Mouse (Mus musculus) gastrocnemius, postnatal 25 days (tissue): Measurements from ENCODE around the gene Olfr456. TPM values are rescaled to one million over a fixed set of nuclear protein-coding genes. Genes with fewer than 3 reads are reported as not detected.
"Not testable (repeated sequence)": the region's sequence is repeated elsewhere in the genome, so short reads cannot be mapped to it uniquely, and the experiment has no call there.

Source experiments
- DNase-seq: peaks from one replicate; pipeline ENCODE4 v3.0.0; 2022
- long read RNA-seq, 2 experiments: library from polyadenylated mRNA; stranded (forward); transcript quantifications; one replicate each; pipeline ENCODE4 v2.0.0; 2021
- total RNA-seq, 2 experiments: library from RNA; stranded (reverse); gene quantifications; 1 replicate in 1 of 2; 2 replicates in 1 of 2; pipeline ENCODE4 v1.2.3; 2021

Gene Olfr456
- not detected for total RNA-seq
- long read RNA-seq, experiment 1 = 0 reads
- long read RNA-seq, experiment 2 = 0 reads

DNA sequence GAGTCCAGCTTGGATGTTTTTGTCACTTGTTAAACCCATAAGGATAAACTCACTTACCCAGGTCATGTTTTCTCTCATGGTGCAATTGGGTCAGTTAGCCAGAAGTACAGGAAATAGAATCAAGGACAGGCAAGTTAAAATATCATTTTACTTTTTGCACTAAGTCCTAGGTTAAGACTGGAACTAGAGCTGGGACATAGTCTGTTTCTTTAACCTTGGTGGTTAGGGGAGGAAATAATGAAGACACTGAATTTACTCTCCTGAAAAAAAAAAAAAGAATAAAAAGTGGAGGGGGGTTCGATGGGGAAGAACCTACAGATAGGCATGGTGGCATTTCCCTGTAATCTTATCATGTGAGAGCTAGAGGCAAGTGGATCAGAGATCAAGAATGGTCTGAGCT lies at the start of gene Olfr456:
Gene Olfr456 (minus strand): TSS at position 101 of the 400 bp plus-strand sequence.
- DNase-seq = no peak

DNA sequence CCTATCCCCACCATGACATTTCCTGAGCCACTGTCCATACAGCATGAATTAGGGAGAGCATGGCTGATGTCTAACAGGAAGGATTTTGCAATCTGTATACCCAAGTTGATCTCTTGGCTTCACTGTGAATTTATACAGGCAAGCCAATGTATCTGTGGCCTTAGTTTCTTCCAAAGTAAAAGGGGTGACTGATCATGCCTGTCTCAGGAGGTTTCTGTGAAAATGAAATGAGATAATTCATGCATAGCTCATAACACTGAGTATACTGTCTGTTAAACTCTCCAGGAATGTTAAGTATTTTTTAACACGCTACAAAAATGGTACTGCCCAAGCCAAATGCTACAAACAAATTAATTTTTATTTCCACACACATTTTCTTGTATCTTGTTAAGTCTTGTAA lies 26.4 kb upstream of the Olfr456 start:
- DNase-seq = no peak

DNA sequence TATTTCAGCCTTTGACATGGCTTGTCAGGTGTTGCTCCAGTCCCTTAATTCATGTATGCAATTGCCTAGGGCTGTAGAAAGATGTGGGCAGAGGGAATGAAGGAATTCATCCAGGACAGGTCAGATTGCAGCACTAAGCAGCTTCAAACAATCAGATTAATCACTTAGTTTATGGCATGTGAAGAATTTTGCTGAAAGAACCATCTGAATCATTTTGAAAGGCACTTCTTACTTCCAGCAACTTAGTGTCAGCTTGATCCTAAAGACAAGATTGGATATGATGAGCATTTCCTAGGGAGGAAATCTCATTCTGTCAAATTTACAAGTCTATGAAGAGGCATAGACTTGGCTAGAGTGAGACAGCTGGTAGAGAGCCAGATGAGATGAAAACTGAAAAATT lies 22.3 kb upstream of the Olfr456 start:
- no peak for DNase-seq

DNA sequence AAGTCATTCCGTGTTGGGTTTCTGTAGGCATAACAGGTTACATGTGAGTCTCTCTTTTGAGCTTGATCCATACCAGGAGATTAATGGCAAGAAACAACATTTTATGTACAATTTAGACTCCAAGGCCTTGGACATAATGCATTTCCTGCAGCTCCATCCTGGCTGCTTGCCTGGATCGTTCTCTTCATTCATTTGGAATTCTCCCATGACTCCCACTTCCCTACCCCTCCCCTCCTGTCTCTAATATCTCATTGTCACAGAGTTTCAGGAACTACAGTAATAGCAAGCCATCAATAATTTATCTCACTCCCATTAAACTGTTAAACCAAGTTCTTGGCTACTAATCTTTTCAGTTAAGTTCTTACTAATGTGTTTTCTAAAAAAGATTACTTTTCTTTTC lies 16.5 kb upstream of the Olfr456 start:
- DNase-seq = no peak

DNA sequence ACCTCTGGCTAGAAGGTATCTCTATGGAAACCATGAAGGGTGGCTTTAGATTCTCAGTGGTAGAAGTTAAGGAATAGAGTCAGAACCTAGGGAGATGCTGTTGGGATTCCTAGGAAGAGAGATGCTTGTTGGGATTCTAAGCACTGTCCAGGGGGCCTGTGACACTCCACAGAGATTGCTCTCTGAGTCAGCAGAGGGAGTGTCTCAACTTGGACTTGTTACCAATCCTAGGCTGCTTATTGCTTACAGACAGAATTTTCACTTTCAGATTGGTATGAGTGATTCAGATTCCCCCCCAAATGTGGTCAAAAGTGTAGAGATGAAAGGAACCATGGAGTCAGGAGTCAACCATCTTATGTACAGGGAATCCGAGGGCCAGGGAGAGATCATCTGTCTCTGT lies 2.7 kb upstream of the Olfr456 start:
- no peak for DNase-seq

DNA sequence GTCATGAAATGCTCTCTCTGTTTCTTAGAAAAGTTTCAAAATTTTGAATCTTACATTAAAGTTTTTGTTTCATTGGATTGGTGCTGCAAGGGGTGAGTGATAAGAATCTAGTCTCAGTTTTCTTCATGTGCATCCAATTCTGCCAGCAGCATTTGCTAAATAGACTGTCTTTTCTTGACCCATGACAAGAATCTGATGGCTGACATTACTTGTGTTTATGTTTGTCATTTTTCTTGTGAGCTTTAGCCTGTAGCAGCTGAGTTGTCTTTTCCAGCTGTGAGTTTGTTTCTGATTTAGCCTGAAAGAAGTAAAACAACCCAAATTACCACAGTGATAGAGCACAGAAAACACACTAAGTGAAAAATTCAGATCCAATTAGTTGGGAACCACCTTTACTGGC lies 2.4 kb downstream of the Olfr456 start:
- no peak for DNase-seq

DNA sequence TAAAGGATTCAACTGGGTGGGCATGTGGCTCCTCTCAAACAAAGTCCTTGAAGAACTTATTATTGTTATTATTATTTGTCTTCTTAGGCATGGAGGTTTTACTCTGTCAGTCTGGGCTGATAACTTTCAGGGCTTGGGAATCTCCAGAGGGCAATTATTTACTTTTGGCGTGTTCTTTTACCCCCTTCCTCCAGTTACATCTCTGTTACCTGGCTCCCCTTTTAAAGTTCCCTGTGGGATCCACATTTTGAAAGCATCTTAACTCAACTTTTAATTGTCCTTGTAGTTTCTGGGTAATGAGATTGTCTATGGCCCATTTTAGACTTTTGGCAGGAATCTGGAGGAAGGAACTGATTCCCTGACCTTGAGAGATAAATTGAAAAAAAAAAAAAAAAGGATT lies 10.8 kb downstream of the Olfr456 start, which contains the start of gene Olfr457:
Gene Olfr457 (minus strand): TSS at position 101 of the 400 bp plus-strand sequence.
- DNase-seq = no peak

- DNase-seq = not testable (repeated sequence)
Observed at GRCm38 (mm10) chr6:42471298-42471697, 15.7 kb downstream of the Olfr456 start.

- no peak for DNase-seq
Observed at GRCm38 (mm10) chr6:42470542-42470941, 16.5 kb downstream of the Olfr456 start.

DNA sequence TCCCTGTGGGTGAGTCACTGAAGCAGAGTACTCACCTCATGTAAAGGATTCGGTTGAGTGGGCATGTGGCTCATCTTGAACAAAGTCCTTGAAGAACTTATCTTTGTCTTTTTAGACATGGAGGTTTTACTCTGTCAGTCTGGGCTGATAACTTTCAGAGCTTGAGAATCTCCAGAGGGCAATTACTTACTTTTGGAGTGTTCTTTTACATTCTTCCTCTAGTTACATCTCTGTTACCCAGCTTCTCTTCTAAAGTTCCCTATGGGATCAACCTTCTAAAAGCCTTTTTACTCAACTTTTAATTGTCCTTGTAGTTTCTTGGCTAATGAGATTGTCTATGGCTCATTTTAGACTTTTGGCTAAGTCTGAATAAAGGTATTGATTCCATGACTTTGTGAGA lies 21.9 kb downstream of the Olfr456 start, which contains the start of gene Olfr458:
Gene Olfr458 (minus strand): TSS at position 101 of the 400 bp plus-strand sequence.
- no peak for DNase-seq

DNA sequence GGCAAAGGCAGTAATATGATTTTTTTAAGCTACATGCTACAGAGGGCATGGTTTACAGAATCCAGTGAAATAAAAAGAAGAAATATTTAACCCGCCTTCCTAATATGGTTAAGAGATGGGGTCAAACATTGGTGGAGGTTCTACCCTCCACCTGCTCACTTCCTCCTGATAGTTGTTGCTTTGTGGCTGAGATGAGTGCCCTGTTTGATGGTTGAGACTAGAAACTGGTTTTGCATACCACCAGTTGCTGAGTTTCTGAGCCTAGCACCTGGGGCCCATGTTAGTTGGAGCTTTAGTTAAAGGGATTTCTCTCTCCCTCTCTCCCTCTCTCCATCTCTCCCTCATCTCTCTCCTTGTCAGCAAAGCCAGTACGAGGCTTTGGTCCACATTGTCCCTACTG lies 39.6 kb downstream of the Olfr456 start:
- DNase-seq = no peak

- no peak for DNase-seq
Observed at GRCm38 (mm10) chr6:42444491-42444890, 42.5 kb downstream of the Olfr456 start.

GRCm38 (mm10) chr6:42441395-42441794 lies 45.6 kb downstream of the Olfr456 start:
- DNase-seq = no peak

Other genes starting within 250 kb of the Olfr456 start
- 10 to 100 TPM; 29.6 to 39.7 TPM for gene Gstk1, start 241.3 kb downstream of the Olfr456 start, total RNA-seq
- gene Tmem139, start 225.2 kb downstream of the Olfr456 start, total RNA-seq = not detected
- gene Casp2, start 222.2 kb downstream of the Olfr456 start, total RNA-seq = 1 to 10 TPM; 5.0 to 5.1 TPM
- 100 to 1,000 TPM; 105 to 116 TPM for gene Clcn1, start 200.5 kb downstream of the Olfr456 start, total RNA-seq
- under 1 TPM; 0.41 to 0.54 TPM for gene Fam131b, start 162.6 kb downstream of the Olfr456 start, total RNA-seq
- 10 to 100 TPM; 28.8 to 32.3 TPM for gene Zyx, start 137.6 kb downstream of the Olfr456 start, total RNA-seq
- under 1 TPM; 0.15 to 0.32 TPM for gene Epha1, start 113.9 kb downstream of the Olfr456 start, total RNA-seq
- not detected for gene Tas2r143, start 87.0 kb downstream of the Olfr456 start, total RNA-seq
- gene Tas2r135, start 81.8 kb downstream of the Olfr456 start, total RNA-seq = not detected
- gene Tas2r126, start 52.7 kb downstream of the Olfr456 start, total RNA-seq = not detected
- not detected for gene Olfr458, start 22.0 kb downstream of the Olfr456 start, total RNA-seq
- gene Olfr457, start 10.9 kb downstream of the Olfr456 start, total RNA-seq = not detected
- not detected for gene Olfr455, start 60.4 kb upstream of the Olfr456 start, total RNA-seq
- not detected for gene Tcaf3, start 110.5 kb upstream of the Olfr456 start, total RNA-seq
- 1 to 10 TPM; 2.4 to 4.3 TPM for gene Tcaf2, start 158.0 kb upstream of the Olfr456 start, total RNA-seq
- gene Tcaf1, start 222.9 kb upstream of the Olfr456 start, total RNA-seq = 10 to 100 TPM in 1 of 2 experiments, 1 to 10 TPM in 1; 9.0 to 12.9 TPM